Mouse (Mus musculus) liver, embryonic 14 days (tissue): Measurements from ENCODE around the gene Cdh10. TPM values are rescaled to one million over a fixed set of nuclear protein-coding genes. Genes with fewer than 3 reads are reported as not detected.

Source experiments
- polyA plus RNA-seq: library from polyadenylated mRNA; depleted of rRNA; stranded (reverse); fragments of >200 nt; gene quantifications from 2 replicates; pipeline ENCODE4 v1.2.3, GENCODE M21; 2012; rRNA removed

The Cdh10 gene
- polyA plus RNA-seq, result 0.01 and 0.02 TPM in 2 replicates

GRCm38 (mm10) chr15:18818185-18818973 is at the start of gene Cdh10:
Cdh10 (plus strand) TSS chr15:18818947.

